ENCODE assay signal across 24 mouse cellular contexts in genomic region chr16:5439717-5440116, GRCm38 (mm10).
DNase-seq lines count a peak whose midpoint lies in the region; ATAC-seq lines count a peak whose summit lies in the region.
"Had no signal": no experiment of that assay in that cellular context is flagged by ENCODE, and none has a peak within 500 bp of the region (broad histone marks: within the 10 kb centered on the region; RNA-seq: fewer than 3 reads in every experiment).

No protein-coding gene starts in this region.

- no peaks in the 10 kb centered on the region for H3K4me1 ChIP-seq in hindbrain, embryonic 11.5 days (replicated peaks; ENCODE audit: control insufficient read depth, insufficient read depth, low read length)
- H3K4me1 ChIP-seq: forebrain, embryonic 13.5 days; kidney, embryonic 15.5 days; liver, embryonic 12.5 days; megakaryocyte, embryonic 14.5 days; midbrain, embryonic 13.5 days; stomach, embryonic 15.5 days had no signal

- no peak overlapping the region for H3K9ac ChIP-seq in hindbrain, embryonic 11.5 days (ENCODE audit: low read depth, low read length)
- H3K9ac ChIP-seq: forebrain, embryonic 13.5 days; kidney, embryonic 15.5 days; liver, embryonic 12.5 days; liver, postnatal 0 days; midbrain, embryonic 13.5 days; stomach, embryonic 15.5 days had no signal

- no peak overlapping the region for H3K4me3 ChIP-seq in hindbrain, embryonic 11.5 days (ENCODE audit: low read depth, low read length)
- H3K4me3 ChIP-seq: forebrain, embryonic 13.5 days; hindbrain, embryonic 10.5 days; kidney, embryonic 15.5 days; left cerebral cortex, adult 2 months; liver, embryonic 12.5 days; megakaryocyte, embryonic 14.5 days; midbrain, embryonic 13.5 days; stomach, embryonic 15.5 days had no signal

- H3K9me3 ChIP-seq in hindbrain, embryonic 11.5 days (ENCODE audit: control insufficient read depth, low read length): no peaks in the 10 kb centered on the region
- H3K9me3 ChIP-seq: hindbrain, embryonic 10.5 days; kidney, embryonic 15.5 days; liver, embryonic 12.5 days; midbrain, embryonic 13.5 days; stomach, embryonic 15.5 days had no signal

- H3K27ac ChIP-seq in hindbrain, embryonic 11.5 days (ENCODE audit: low read depth, low read length): no peak overlapping the region
- H3K27ac ChIP-seq: forebrain, embryonic 13.5 days; hindbrain, embryonic 10.5 days; kidney, embryonic 15.5 days; left cerebral cortex, adult 2 months; liver, embryonic 12.5 days; midbrain, embryonic 13.5 days; stomach, embryonic 15.5 days had no signal

- no peaks in the 10 kb centered on the region for H3K27me3 ChIP-seq in hindbrain, embryonic 11.5 days (ENCODE audit: control insufficient read depth, insufficient read depth, low read length)
- H3K27me3 ChIP-seq: forebrain, embryonic 13.5 days; kidney, embryonic 15.5 days; liver, embryonic 12.5 days; megakaryocyte, embryonic 14.5 days; stomach, embryonic 15.5 days had no signal

- ATAC-seq in hindbrain, embryonic 11.5 days (ENCODE audit: low FRiP score): no peak
- ATAC-seq: forebrain, embryonic 13.5 days; hindbrain, embryonic 16.5 days; liver, embryonic 12.5 days; liver, postnatal 0 days; midbrain, embryonic 13.5 days had no signal

- intact Hi-C loops in left cerebral cortex, postnatal 4 days (cut with DNase I): no loop called here
- intact Hi-C loops in left cerebral cortex, postnatal 25 days (cut with DNase I): no loop called here
- intact Hi-C loops in heart, postnatal 14 days (cut with DNase I): no loop called here

- no peak overlapping the region for H3K4me2 ChIP-seq in hindbrain, embryonic 11.5 days (replicated peaks; ENCODE audit: low read depth, low read length)
- H3K4me2 ChIP-seq: forebrain, embryonic 13.5 days; kidney, embryonic 15.5 days; liver, embryonic 12.5 days; midbrain, embryonic 13.5 days; stomach, embryonic 15.5 days had no signal

- WGBS in hindbrain, embryonic 11.5 days: 91% methylated on average over 2 of the region's 2 CpGs

- H3K36me3 ChIP-seq in hindbrain, embryonic 11.5 days (ENCODE audit: control insufficient read depth, insufficient read depth, low read length): no peaks in the 10 kb centered on the region
- H3K36me3 ChIP-seq: hindbrain, embryonic 10.5 days; kidney, embryonic 15.5 days; liver, embryonic 12.5 days; midbrain, embryonic 13.5 days; stomach, embryonic 15.5 days had no signal

- DNase-seq in left cerebral cortex, postnatal 4 days: peak; percentile 8
- DNase-seq in left cerebral cortex, postnatal 25 days (ENCODE audit: low spot score in 2 of 2): no peak
- peak; percentile 15 to 42 for DNase-seq in heart, adult 9 months (ENCODE audit: low spot score in 2 of 2)
- DNase-seq in heart, postnatal 14 days: peak; percentile 32 to 39
- DNase-seq in c-Kit-positive CD71-positive TER-119-positive erythroid progenitor cells, embryonic 14.5 days (ENCODE audit: low spot score): no peak
- no peak for DNase-seq in hindbrain, embryonic 11.5 days (ENCODE audit: low spot score)
- DNase-seq: adrenal gland, postnatal 10 days; B cell, adult 2 months; cerebellum, adult 18-20 months; gastrocnemius, postnatal 14 days; kidney, adult 18-20 months; kidney, postnatal 25 days; liver, postnatal 0 days; lung, postnatal 36 days; right cerebral cortex, postnatal 25 days had no signal

Comparison
In these comparisons a context has a peak if more than half of its experiments do, and no peak if none do; other contexts are left out.
1. DNase-seq: peak in left cerebral cortex, postnatal 4 days (single experiment), heart, adult 9 months (2 of 2) and heart, postnatal 14 days (2 of 2); none in left cerebral cortex, postnatal 25 days (0 of 2), c-Kit-positive CD71-positive TER-119-positive erythroid progenitor cells, embryonic 14.5 days (single experiment) and hindbrain, embryonic 11.5 days (single experiment).